Mouse (Mus musculus) liver, embryonic 13.5 days (tissue): ENCODE results near the gene Nup210l. TPM values are rescaled to one million over a fixed set of nuclear protein-coding genes. Genes with fewer than 3 reads are reported as not detected.
"Not testable (repeated sequence)": the region's sequence is repeated elsewhere in the genome, so short reads cannot be mapped to it uniquely, and the experiment has no call there.

Source experiments
- ATAC-seq: fragments of 200-750 bp; cut with Nextera tagmentation; 2 replicates; pipeline ENCODE4 v1.8.0; 2017; ENCODE audit warnings: low read depth, mild to moderate bottlenecking, moderate number of reproducible peaks, moderate library complexity
- DNase-seq: peaks from one replicate; pipeline ENCODE4 v3.0.0; 2022
- H3K27ac ChIP-seq: fragments of 300-500 bp; sonication (generic); 2 replicates; pipeline ENCODE4 v1.5.1; 2015; ENCODE audit warnings: moderate library complexity, mild to moderate bottlenecking, inconsistent platforms
- H3K27me3 ChIP-seq: fragments of 300-500 bp; sonication (generic); 2 replicates; pipeline ENCODE4 v1.6.1; 2015; ENCODE audit warnings: mild to moderate bottlenecking, inconsistent platforms
- H3K36me3 ChIP-seq: fragments of 300-500 bp; sonication (generic); 2 replicates; pipeline ENCODE4 v1.6.1; 2015; ENCODE audit warnings: mild to moderate bottlenecking, inconsistent platforms
- H3K4me1 ChIP-seq: fragments of 300-500 bp; sonication (generic); replicated peaks from 2 replicates; pipeline ENCODE4 v1.6.1; 2015; ENCODE audit warnings: inconsistent platforms
- H3K4me2 ChIP-seq: fragments of 300-500 bp; sonication (generic); 2 replicates; pipeline ENCODE4 v1.6.1; 2015; ENCODE audit warnings: inconsistent platforms, mild to moderate bottlenecking, moderate library complexity
- H3K4me3 ChIP-seq: fragments of 300-500 bp; sonication (generic); replicated peaks from 2 replicates; pipeline ENCODE4 v1.5.1; 2015; ENCODE audit warnings: mild to moderate bottlenecking, inconsistent platforms
- H3K9ac ChIP-seq: fragments of 300-500 bp; sonication (generic); 2 replicates; pipeline ENCODE4 v1.6.1; 2015; ENCODE audit warnings: mild to moderate bottlenecking, inconsistent platforms
- H3K9me3 ChIP-seq: fragments of 300-500 bp; sonication (generic); replicated peaks from 2 replicates; pipeline ENCODE4 v1.6.1; 2016; ENCODE audit warnings: inconsistent platforms
- WGBS: fragments of 180-500 bp; shearing (Covaris S2); methylation state at CpG from one replicate; pipeline ENCODE4 v1.1.7; 2015; ENCODE audit not compliant: insufficient replicate concordance; 5-methylcytosine and 5-hydroxymethylcytosine counted together
- polyA plus RNA-seq: library from polyadenylated mRNA; unstranded; fragments of >200 nt; fragmentation: Nextera tagmentation; extraction: Ambion mirVana; gene quantifications from 2 replicates; pipeline ENCODE4 v1.2.1, GENCODE M21; 2015

The Nup210l gene
- polyA plus RNA-seq, 1 experiment from 2014 or later: 0.05 TPM

- Histone ChIP-seq H3K4me2 (no peak overlapping the region), H3K4me3 (no peak overlapping the region), H3K27ac (no peak overlapping the region), H3K4me1 (peaks cover 39% of the 10 kb centered on the region), H3K9me3 (no peaks in the 10 kb centered on the region), H3K27me3 (no peaks in the 10 kb centered on the region), H3K36me3 (peaks cover 15% of the 10 kb centered on the region), H3K9ac (no peak overlapping the region)
- DNase-seq (no peak), ATAC-seq (no peak)
- 80% methylated on average over 6 of the region's 6 CpGs for WGBS
Measured at GRCm38 (mm10) chr3:90250791-90251190, 146.9 kb downstream of the Nup210l start.

- not testable (repeated sequence) for DNase-seq
Measured at GRCm38 (mm10) chr3:90251731-90252226, 147.8 kb downstream of the Nup210l start.

GRCm38 (mm10) chr3:90252659-90253058 is 148.7 kb downstream of the Nup210l start:
- not testable (repeated sequence) for H3K4me2 ChIP-seq, DNase-seq, H3K27me3 ChIP-seq, H3K9me3 ChIP-seq, H3K9ac ChIP-seq, H3K27ac ChIP-seq, ATAC-seq, H3K4me3 ChIP-seq
- WGBS: 86% methylated on average over 2 of the region's 2 CpGs
- Histone ChIP-seq H3K4me1 (peaks cover 43% of the 10 kb centered on the region), H3K36me3 (peaks cover 23% of the 10 kb centered on the region)

More at GRCm38 (mm10) chr3:90251731-90252226, 147.8 kb downstream of the Nup210l start:
- not testable (repeated sequence) for H3K9me3 ChIP-seq, H3K27me3 ChIP-seq, ATAC-seq, H3K4me3 ChIP-seq, H3K27ac ChIP-seq, H3K9ac ChIP-seq, H3K4me2 ChIP-seq
- Histone ChIP-seq H3K4me1 (peaks cover 47% of the 10 kb centered on the region), H3K36me3 (peaks cover 17% of the 10 kb centered on the region)
- WGBS: 90% methylated on average over 10 of the region's 12 CpGs

- not testable (repeated sequence) for H3K27ac ChIP-seq, H3K9ac ChIP-seq, H3K9me3 ChIP-seq, DNase-seq, H3K4me3 ChIP-seq, H3K4me2 ChIP-seq, ATAC-seq, H3K27me3 ChIP-seq
- Histone ChIP-seq H3K4me1 (peaks cover 45% of the 10 kb centered on the region), H3K36me3 (peaks cover 25% of the 10 kb centered on the region)
- 50% methylated on average over 1 of the region's 1 CpGs for WGBS
Measured at GRCm38 (mm10) chr3:90253174-90253573, 149.2 kb downstream of the Nup210l start.

GRCm38 (mm10) chr3:90253653-90254418 is 149.9 kb downstream of the Nup210l start, which contains the start of gene Crtc2:
Gene Crtc2, plus strand, starts transcription at chr3:90254163.
- peak; percentile 91 for DNase-seq
- H3K9me3 ChIP-seq: no peaks in the 10 kb centered on the region
- H3K27ac ChIP-seq: peak within 1 kb of the TSS; percentile 87
- WGBS: 2% methylated on average over 40 of the region's 40 CpGs
- peak within 1 kb of the TSS; percentile 92 for H3K4me3 ChIP-seq
- no peaks in the 10 kb centered on the region for H3K27me3 ChIP-seq
- H3K9ac ChIP-seq: peak within 1 kb of the TSS; percentile 93
- peak; percentile 99 for ATAC-seq
- peaks cover 45% of the 10 kb centered on the region for H3K4me1 ChIP-seq
- H3K4me2 ChIP-seq: peak within 1 kb of the TSS; percentile 82
- peaks cover 32% of the 10 kb centered on the region for H3K36me3 ChIP-seq

- DNase-seq (no peak), ATAC-seq (peak; percentile 66)
- H3K4me2 ChIP-seq: peak overlapping the region; percentile 82
- under 1% methylated on average over 41 of the region's 41 CpGs for WGBS
- H3K4me1 ChIP-seq: peaks cover 40% of the 10 kb centered on the region
- peak overlapping the region; percentile 87 for H3K27ac ChIP-seq
- H3K27me3 ChIP-seq: no peaks in the 10 kb centered on the region
- no peaks in the 10 kb centered on the region for H3K9me3 ChIP-seq
- H3K4me3 ChIP-seq: peak overlapping the region; percentile 92
- peaks cover 40% of the 10 kb centered on the region for H3K36me3 ChIP-seq
- H3K9ac ChIP-seq: peak overlapping the region; percentile 93
Measured at GRCm38 (mm10) chr3:90254419-90255193, 150.7 kb downstream of the Nup210l start.

GRCm38 (mm10) chr3:90255194-90255565 is 151.2 kb downstream of the Nup210l start:
- Histone ChIP-seq H3K27ac (no peak overlapping the region), H3K4me2 (peak overlapping the region; percentile 82), H3K4me3 (peak overlapping the region; percentile 92), H3K27me3 (no peaks in the 10 kb centered on the region), H3K9me3 (no peaks in the 10 kb centered on the region), H3K9ac (peak overlapping the region; percentile 93), H3K36me3 (peaks cover 45% of the 10 kb centered on the region), H3K4me1 (peaks cover 40% of the 10 kb centered on the region)
- no peak for DNase-seq
- no peak for ATAC-seq
- 10% methylated on average over 2 of the region's 2 CpGs for WGBS

GRCm38 (mm10) chr3:90255784-90256353 is 151.9 kb downstream of the Nup210l start:
- no peak overlapping the region for H3K4me2 ChIP-seq
- no peaks in the 10 kb centered on the region for H3K27me3 ChIP-seq
- no peak overlapping the region for H3K9ac ChIP-seq
- peaks cover 36% of the 10 kb centered on the region for H3K4me1 ChIP-seq
- H3K9me3 ChIP-seq: no peaks in the 10 kb centered on the region
- peaks cover 46% of the 10 kb centered on the region for H3K36me3 ChIP-seq
- DNase-seq: no peak
- WGBS: 87% methylated on average over 14 of the region's 14 CpGs
- H3K4me3 ChIP-seq: no peak overlapping the region; the same call in 1 of the 2 replicates
- no peak for ATAC-seq
- no peak overlapping the region for H3K27ac ChIP-seq

- DNase-seq (no peak), ATAC-seq (no peak)
- Histone ChIP-seq H3K27ac (no peak overlapping the region), H3K9me3 (no peaks in the 10 kb centered on the region), H3K9ac (no peak overlapping the region), H3K27me3 (no peaks in the 10 kb centered on the region), H3K4me1 (peaks cover 33% of the 10 kb centered on the region), H3K4me3 (no peak overlapping the region), H3K4me2 (no peak overlapping the region), H3K36me3 (peaks cover 48% of the 10 kb centered on the region)
- whole genome bisulfite sequencing: 83% methylated on average over 19 of the region's 19 CpGs
Measured at GRCm38 (mm10) chr3:90256731-90257530, 153.0 kb downstream of the Nup210l start.

- peaks cover 64% of the 10 kb centered on the region for H3K36me3 ChIP-seq
- H3K27ac ChIP-seq: no peak overlapping the region
- 69% methylated on average over 4 of the region's 4 CpGs for WGBS
Measured at GRCm38 (mm10) chr3:90258521-90258920, 154.6 kb downstream of the Nup210l start.

More at GRCm38 (mm10) chr3:90258521-90258920, 154.6 kb downstream of the Nup210l start:
- Histone ChIP-seq H3K4me3 (no peak overlapping the region), H3K4me1 (peaks cover 33% of the 10 kb centered on the region), H3K9ac (no peak overlapping the region), H3K27me3 (no peaks in the 10 kb centered on the region), H3K9me3 (no peaks in the 10 kb centered on the region), H3K4me2 (no peak overlapping the region)
- no peak for DNase-seq
- no peak for ATAC-seq
